Mouse (Mus musculus): ENCODE measurements at regions not wholly inside any gene's neighbourhood (a gene's known extent, or its start where the extent isn't known, plus 50 kb on each side); places are given as distances from the start of the nearest gene placed in this dataset.

- TF ChIP-seq CTCF (IDR thresholded peaks at IDR 0.05; ENCODE audit: extremely low read depth, insufficient read length, insufficient replicate concordance, low read depth, low read length): no peak
- no peak for TF ChIP-seq POLR2A (IDR thresholded peaks at IDR 0.05; ENCODE audit: low read depth, low read length)
Measured at GRCm38 (mm10) chr9:59091179-59091578, 54.9 kb upstream of the Neo1 start.

Measured in small intestine, adult 2 months (tissue).